Mouse (Mus musculus) liver, embryonic 18 days (tissue): Measurements from ENCODE around the gene Zfp358. TPM values are rescaled to one million over a fixed set of nuclear protein-coding genes. Genes with fewer than 3 reads are reported as not detected.

Experiments used
- polyA plus RNA-seq: library from polyadenylated mRNA; depleted of rRNA; stranded (reverse); fragments of >200 nt; gene quantifications from 2 replicates; pipeline ENCODE4 v1.2.3, GENCODE M21; 2012; rRNA removed

The Zfp358 gene
- 8.1 and 9.2 TPM in 2 replicates for polyA plus RNA-seq

GRCm38 (mm10) chr8:3492901-3493844 lies at the start of gene Zfp358:
Gene Zfp358, plus strand, starts transcription at chr8:3493138.

GRCm38 (mm10) chr8:3467006-3467885 lies 25.7 kb upstream of the Zfp358 start, which contains the start of gene Pex11g:
Gene Pex11g, minus strand, starts transcription at chr8:3467680.

GRCm38 (mm10) chr8:3470562-3470961 lies 22.4 kb upstream of the Zfp358 start, which contains the start of gene Tex45:
Gene Tex45, plus strand, starts transcription at chr8:3470862.

GRCm38 (mm10) chr8:3500235-3501090 lies 7.5 kb downstream of the Zfp358 start, which contains the start of gene Mcoln1:
Gene Mcoln1, plus strand, starts transcription at chr8:3500457.

GRCm38 (mm10) chr8:3515260-3515671 lies 22.3 kb downstream of the Zfp358 start, which contains the start of gene Pnpla6:
Gene Pnpla6, plus strand, starts transcription at chr8:3515384.

Other genes with a start within 250 kb of the Zfp358 start
- 9.5 and 11.7 TPM in 2 replicates for gene Insr, start 213.5 kb upstream of the Zfp358 start, polyA plus RNA-seq
- gene A430078G23Rik, start 139.7 kb upstream of the Zfp358 start, polyA plus RNA-seq: 0.89 and 1.3 TPM in 2 replicates
- gene Arhgef18, start 100.1 kb upstream of the Zfp358 start, polyA plus RNA-seq: 5.3 and 6.6 TPM in 2 replicates
- gene Pex11g, start 25.5 kb upstream of the Zfp358 start, polyA plus RNA-seq: 10.3 and 11.4 TPM in 2 replicates
- not detected in 2 replicates for gene Tex45, start 22.3 kb upstream of the Zfp358 start, polyA plus RNA-seq
- 33.2 and 36.6 TPM in 2 replicates for gene Mcoln1, start 7.3 kb downstream of the Zfp358 start, polyA plus RNA-seq
- gene Pnpla6, start 22.2 kb downstream of the Zfp358 start, polyA plus RNA-seq: 9.6 and 10.9 TPM in 2 replicates
- 7.4 and 9.2 TPM in 2 replicates for gene C330021F23Rik, start 74.9 kb downstream of the Zfp358 start, polyA plus RNA-seq
- gene Camsap3, start 94.2 kb downstream of the Zfp358 start, polyA plus RNA-seq: 7.4 and 9.1 TPM in 2 replicates
- gene Xab2, start 128.2 kb downstream of the Zfp358 start, polyA plus RNA-seq: 20.2 and 22.1 TPM in 2 replicates
- 23.7 and 25.8 TPM in 2 replicates for gene Pet100, start 128.4 kb downstream of the Zfp358 start, polyA plus RNA-seq
- gene Pcp2, start 132.4 kb downstream of the Zfp358 start, polyA plus RNA-seq: not detected in 2 replicates
- gene Stxbp2, start 137.8 kb downstream of the Zfp358 start, polyA plus RNA-seq: 78.9 and 92.8 TPM in 2 replicates
- 0.06 TPM in 1 of 2 replicates, not detected in the other for gene Retn, start 162.6 kb downstream of the Zfp358 start, polyA plus RNA-seq
- gene Mcemp1, start 172.6 kb downstream of the Zfp358 start, polyA plus RNA-seq: 12.0 and 17.8 TPM in 2 replicates
- gene Fcor, start 179.2 kb downstream of the Zfp358 start, polyA plus RNA-seq: 2.7 and 5.0 TPM in 2 replicates
- gene Trappc5, start 183.2 kb downstream of the Zfp358 start, polyA plus RNA-seq: 15.3 and 16.1 TPM in 2 replicates
- 0.01 and 0.02 TPM in 2 replicates for gene Fcer2a, start 201.0 kb downstream of the Zfp358 start, polyA plus RNA-seq
- 19.1 and 23.2 TPM in 2 replicates for gene Clec4g, start 227.5 kb downstream of the Zfp358 start, polyA plus RNA-seq